Mouse (Mus musculus) mouse embryonic stem cell (cell line): ENCODE results near the gene Afap1l2.

Experiments
- in situ Hi-C, 2 experiments: fragments of 300-500 bp; cut with MboI; formaldehyde crosslinking; loops; 1 replicate in 1 of 2; 3 replicates in 1 of 2; pipeline ENCODE4 v1.14.3; 2019 to 2020; ENCODE audit warnings: low sequenced_read_pairs in 2 of 2, low pct_unique_long_range_greater_than_20kb in 1 of 2, mixed read lengths in 1 of 2; ENCODE audit not compliant: unreplicated experiment in 1 of 2

The Afap1l2 gene

GRCm38 (mm10) chr19:56915084-56915483, 92.9 kb downstream of the Afap1l2 start:
- in situ Hi-C loops: loop anchor here in 1 of 2 experiments (25.0 kb wide), 1 partner anchor 397 kb away; the partner anchor contains the start of gene Ablim1

GRCm38 (mm10) chr19:56914658-56915057, 93.4 kb downstream of the Afap1l2 start:
- in situ Hi-C loops: loop anchor here in 1 of 2 experiments (25.0 kb wide), 1 partner anchor 398 kb away; the partner anchor contains the start of gene Ablim1

GRCm38 (mm10) chr19:56913761-56914160, 94.3 kb downstream of the Afap1l2 start:
- in situ Hi-C loops: loop anchor here in 1 of 2 experiments (25.0 kb wide), 1 partner anchor 399 kb away; the partner anchor contains the start of gene Ablim1

- in situ Hi-C loops: loop anchor here in 1 of 2 experiments (25.0 kb wide), 1 partner anchor 402 kb away; the partner anchor contains the start of gene Ablim1
Observed at GRCm38 (mm10) chr19:56910561-56910960, 97.5 kb downstream of the Afap1l2 start.

DNA sequence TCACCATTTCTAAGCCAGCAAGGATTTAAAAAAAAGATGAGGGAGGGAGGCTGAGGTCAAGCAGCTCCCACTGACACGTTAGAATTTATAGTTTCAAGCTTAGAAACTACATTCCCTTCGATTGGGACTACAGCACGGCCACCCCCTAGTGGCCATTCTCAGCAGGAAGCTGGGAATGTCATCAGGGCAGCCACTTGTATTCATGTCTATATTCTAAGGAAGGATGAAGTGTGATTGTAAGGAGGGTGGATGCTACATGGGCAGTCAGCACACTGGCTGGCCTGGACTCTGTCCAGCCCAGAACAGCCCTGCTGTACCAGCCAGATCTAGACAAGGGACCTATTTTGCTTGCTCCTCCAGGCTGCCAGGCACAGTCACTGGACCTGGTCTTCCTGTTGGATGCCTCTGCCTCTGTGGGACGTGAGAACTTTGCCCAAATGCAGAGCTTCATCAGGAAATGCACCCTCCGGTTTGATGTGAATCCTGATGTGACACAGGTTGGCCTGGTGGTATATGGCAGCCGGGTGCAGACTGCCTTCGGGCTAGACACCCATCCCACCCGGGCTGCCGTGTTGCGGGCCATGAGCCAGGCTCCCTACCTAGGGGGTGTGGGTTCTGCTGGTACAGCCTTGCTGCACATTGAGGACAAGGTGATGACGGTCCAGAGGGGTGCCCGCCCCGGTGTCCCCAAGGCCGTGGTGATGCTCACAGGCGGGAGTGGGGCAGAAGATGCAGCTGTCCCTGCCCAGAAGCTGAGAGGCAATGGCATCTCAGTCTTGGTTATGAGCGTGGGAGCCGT, 99.4 kb downstream of the Afap1l2 start:
- in situ Hi-C loops: loop anchor here in 1 of 2 experiments (25.0 kb wide), 1 partner anchor 404 kb away; the partner anchor contains the start of gene Ablim1

- in situ Hi-C loops: loop anchor here in 1 of 2 experiments (25.0 kb wide), 1 partner anchor 404 kb away; the partner anchor contains the start of gene Ablim1
Observed at GRCm38 (mm10) chr19:56907850-56908249, 100.2 kb downstream of the Afap1l2 start.

- in situ Hi-C loops: loop anchor here in 1 of 2 experiments (25.0 kb wide), 1 partner anchor 407 kb away; the partner anchor contains the start of gene Ablim1
Observed at GRCm38 (mm10) chr19:56905395-56905794, 102.6 kb downstream of the Afap1l2 start.

DNA sequence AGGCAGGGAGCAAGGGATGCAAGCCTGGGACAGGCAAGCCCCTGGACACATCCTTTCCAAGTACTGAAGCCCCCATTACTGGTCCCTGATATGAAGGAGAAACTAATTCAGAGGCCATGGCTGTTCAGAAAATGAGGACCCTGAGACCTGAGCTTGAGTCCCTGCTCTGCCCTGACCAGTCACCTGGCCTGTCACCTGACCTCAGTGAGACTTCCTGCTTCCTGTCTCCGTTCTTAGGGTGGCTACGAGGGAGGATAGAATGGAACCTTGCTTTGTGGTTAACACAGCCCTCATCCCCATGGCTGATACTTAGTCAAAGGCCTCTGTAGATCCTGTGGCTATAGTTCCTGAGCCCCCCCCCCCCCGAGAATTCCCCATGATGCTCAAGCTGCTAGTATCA, 103.9 kb downstream of the Afap1l2 start:
- in situ Hi-C loops: loop anchor here in 1 of 2 experiments (25.0 kb wide), 1 partner anchor 408 kb away; the partner anchor contains the start of gene Ablim1

GRCm38 (mm10) chr19:56897654-56898053, 110.4 kb downstream of the Afap1l2 start:
- in situ Hi-C loops: no loop called here

DNA sequence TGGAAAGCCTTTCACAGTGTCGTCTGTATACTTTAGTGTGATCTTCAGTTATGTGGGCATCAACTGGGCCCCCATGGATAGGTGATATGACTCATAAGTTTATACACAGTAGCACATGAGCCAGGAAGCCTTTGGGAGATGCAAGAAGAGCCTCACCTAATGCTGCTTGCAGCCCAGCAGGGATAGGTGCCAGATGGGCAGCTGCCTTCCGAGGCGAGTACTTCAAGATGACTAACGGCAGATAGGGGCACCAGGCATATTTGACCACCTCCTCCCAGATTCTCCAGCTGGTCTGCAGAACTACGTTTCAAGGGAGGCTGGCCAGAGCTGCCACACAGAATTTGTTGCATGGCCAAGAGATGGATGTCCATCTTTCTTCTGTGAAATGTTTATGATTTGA, 114.7 kb downstream of the Afap1l2 start:
- in situ Hi-C loops: no loop called here

DNA sequence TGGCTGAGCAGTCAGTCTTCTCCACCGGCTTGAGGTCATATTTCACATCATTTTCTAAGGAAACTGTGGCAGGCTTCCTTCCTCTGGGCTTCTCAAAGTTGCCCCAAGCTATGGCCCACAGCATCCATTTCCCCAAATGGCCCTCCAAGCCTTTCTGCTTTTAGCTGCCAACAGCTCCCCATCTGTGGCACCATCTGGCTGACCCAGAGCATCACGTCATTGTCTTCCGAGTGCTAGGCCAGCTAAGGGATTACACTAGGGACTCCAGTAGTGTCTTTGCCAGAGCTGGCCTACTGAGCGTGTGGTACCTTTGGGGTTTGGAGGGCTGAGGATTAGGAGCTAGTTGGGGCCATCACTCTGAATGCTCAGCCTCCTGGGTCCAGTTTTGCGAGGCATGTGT, 115.4 kb downstream of the Afap1l2 start:
- in situ Hi-C loops: no loop called here

- in situ Hi-C loops: no loop called here
Observed at GRCm38 (mm10) chr19:56891438-56891837, 116.6 kb downstream of the Afap1l2 start.

DNA sequence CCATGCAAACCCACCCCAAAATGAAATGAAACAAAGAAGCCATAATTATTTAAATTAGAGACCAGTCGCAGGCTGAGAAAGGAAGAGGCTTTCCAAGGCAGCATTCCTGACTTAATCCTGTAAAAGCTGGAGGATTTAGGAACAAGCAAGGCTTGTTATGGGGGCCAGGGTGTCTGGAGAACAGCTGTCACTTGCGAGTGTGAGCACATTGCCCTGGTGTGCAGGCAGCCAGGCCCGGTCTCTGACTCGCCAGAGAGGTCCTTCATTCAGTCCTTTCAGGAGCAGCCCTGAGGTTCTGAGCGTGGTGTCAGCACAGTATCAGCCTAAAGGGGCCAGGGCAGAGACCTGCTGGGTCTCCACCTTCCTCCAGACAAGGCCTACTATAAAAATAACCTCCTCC, 119.4 kb downstream of the Afap1l2 start:
- in situ Hi-C loops: no loop called here

DNA sequence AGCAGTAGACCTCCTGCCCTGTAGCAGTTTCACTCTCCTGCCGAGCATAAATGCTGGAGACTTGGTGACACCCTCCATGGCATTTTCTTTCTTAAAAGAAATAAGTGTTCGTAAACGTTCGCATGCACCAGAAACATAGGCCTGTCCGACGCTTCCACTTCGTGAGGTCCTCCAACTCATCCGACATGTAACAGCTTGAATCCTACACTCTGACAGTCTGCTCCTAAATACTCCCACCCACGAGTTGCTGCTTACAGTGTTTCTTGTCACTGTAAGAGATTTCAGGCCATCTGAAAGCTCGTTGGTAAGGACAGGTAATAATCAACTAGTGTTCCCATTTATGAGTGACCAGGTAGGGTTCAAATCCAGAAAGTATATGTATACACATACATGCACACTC, 120.1 kb downstream of the Afap1l2 start:
- in situ Hi-C loops: no loop called here

DNA sequence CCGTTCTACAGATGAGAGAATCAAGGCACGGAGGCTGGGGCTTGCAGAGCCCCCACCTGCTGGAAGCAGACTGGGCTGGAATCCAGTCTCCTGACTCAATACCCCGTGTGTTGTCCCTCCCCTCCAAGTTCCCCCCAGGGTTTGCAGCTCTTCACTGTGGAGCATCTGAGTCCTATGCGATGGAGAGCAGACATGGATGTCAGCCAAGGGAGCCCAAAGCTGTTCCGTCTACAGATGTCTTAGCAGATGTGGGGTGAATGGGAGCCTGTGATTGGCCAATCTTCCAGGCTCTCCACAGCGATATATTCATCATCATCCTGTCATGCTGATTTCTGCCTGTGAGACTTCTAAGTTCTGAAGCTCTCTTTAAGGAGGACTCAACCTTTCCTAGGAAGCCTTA, 130.7 kb downstream of the Afap1l2 start:
- in situ Hi-C loops: no loop called here

DNA sequence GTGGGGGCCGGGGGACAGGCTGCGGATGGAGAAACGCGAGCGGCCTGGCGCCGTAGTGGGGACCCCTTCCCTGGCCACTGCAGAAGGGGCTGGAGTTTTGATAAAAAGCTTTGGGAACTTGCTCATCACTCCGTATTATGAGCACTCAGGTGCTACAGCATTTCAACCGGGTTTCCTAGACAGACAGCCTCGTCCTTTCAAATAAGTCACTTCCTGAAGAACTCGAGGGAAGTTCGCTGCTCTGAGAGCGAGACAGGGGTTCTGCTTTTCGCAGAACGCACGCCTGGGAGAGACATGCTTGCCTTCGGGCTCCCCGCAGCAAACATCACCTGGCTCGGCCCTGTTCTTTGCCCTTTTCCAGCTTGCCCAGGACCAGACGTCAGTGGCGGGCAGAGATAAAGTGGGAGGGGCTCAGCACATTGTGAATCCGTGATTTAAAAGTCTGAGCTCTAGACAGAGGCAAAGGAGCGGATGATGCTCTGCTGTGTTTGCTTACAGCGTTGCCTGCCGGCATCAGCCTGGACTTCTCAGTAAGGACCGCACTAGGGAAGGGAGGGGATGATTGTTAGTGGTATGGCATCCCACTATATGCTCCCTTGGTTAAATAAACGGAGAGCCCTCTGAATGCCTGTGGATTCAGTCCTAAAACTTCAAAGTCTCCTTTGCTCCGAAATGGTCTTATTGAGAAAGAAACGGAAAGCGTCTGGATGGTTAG, 133.3 kb downstream of the Afap1l2 start:
- in situ Hi-C loops: no loop called here

GRCm38 (mm10) chr19:56873816-56874600, 134.0 kb downstream of the Afap1l2 start, which contains the start of gene Vwa2:
TSS of gene Vwa2 (plus strand) at chr19:56874249.
- in situ Hi-C loops: no loop called here

- in situ Hi-C loops: no loop called here
Observed at GRCm38 (mm10) chr19:56867701-56868100, 140.3 kb downstream of the Afap1l2 start.
